Mouse (Mus musculus): ENCODE results near the gene Arsb.

Arsb gene

DNA sequence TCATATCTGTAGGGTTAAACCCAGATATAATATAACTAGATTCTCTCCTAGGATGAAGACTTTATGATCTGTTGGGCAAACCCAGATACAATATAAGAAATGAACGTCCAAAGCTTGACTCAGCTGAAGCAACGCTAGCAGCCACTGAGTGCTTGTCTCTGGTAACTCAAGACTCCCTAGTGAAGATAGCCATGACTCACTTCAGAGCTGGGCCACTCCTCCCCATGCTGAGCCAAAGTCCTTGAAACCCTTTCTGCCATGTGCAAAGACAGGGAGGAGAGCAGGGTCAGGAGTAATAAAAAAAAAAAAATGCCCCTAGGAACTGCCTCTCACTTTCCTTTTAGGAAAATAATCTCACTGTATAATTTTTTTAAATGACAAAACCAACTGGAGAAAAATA lies 68.7 kb downstream of the Arsb start:
- WGBS = 88% methylated on average over 2 of the region's 2 CpGs

DNA sequence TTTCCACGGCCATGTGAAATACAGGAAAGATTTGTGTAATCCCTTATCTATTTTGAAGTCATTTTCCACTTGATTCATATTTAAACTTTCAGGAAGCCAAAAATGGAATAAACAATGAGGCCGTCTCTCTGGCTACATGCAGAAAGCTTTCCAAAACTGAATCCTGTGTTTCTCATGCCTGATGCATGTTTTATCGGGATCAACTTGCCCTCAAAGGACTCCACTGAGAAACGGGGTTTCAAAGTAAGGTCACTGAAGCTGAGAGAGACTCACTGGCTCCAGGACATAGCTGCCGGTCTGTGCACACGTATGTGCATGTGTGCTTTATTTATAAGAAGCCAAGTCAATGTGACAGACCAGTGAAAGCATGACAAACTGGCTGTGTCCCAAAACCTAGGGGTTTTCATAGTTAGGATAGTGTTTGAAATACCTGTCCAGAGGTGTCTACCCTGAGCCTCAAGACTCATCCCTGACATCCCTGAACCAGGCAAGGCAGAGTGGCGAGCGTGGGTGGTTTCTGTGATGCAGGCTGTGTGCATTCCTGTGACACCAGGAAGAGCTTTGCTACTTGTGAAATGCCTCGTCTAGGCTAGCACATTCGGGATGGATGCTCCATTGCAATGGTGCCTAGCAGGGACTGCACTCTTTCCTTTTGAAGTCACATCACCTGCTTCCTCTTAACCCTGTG lies 75.5 kb downstream of the Arsb start:
- 62% methylated on average over 10 of the region's 10 CpGs for WGBS

DNA sequence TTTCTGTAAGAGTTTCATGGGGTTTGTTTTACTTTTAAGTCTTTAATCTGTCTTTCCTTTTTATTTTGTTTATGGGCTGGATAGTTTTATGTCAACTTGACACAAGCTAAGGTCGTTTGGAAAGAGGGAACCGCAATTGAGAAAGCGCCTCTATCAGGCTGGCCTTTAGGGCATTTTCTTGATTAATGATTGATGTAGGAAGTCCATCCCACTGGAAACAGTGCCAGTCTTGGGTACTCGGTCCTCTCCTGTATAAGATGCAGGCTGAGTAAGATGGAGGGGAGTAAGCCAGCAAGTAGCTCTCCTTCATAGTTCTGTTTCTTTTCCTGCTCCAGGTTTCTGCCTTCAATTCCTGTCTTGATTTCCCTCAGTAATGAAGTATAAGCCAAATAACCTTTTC lies 76.2 kb downstream of the Arsb start:
- WGBS = 84% methylated on average over 4 of the region's 4 CpGs

DNA sequence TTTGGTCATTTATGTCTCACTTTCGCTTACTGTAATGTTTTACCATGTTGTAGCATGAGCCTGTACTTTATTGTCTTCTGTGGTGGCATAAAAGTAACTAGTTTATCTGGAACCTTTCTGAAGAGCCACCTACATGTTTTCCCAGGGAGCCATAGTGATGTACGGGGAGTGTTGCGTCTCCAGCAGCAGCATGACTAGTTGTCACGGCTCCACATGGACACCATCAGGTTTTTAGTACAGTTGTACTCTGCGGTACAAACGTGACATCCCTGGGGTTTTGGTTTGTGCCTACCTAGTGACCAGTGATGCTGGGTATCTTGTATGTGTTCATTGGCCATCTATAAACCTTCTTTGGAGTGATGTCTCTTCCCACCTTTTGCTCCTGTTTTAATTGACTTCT lies 77.2 kb downstream of the Arsb start:
- 76% methylated on average over 6 of the region's 6 CpGs for WGBS

DNA sequence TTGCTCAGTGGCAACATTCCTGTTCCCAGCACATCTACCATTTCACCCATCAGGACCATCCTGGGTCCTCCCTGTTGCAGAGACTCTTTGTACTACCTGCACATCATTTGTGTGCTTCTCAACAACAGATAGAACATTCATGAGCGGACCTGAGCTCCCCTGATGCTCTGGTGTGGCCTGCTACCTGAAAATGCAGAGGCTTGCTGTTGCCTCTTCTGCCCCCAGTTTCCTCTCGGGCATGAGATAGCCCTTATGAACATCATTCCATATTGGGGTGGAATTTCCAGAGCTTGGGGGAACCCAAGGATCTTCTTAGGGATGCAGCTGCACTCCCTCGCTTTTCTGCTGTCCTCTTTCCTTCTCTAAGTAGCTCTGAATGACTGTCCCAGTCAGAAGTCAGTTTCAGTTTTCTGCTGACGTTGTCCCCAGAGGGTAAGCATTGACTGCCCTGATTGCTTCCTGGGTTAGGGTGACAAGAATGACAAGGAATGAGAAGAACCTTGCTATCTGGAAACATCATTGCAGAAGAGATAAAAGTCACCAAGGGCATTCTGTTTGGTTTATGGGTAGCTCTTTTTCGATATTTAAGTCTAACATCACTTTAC lies 78.4 kb downstream of the Arsb start:
- 87% methylated on average over 5 of the region's 5 CpGs for WGBS

DNA sequence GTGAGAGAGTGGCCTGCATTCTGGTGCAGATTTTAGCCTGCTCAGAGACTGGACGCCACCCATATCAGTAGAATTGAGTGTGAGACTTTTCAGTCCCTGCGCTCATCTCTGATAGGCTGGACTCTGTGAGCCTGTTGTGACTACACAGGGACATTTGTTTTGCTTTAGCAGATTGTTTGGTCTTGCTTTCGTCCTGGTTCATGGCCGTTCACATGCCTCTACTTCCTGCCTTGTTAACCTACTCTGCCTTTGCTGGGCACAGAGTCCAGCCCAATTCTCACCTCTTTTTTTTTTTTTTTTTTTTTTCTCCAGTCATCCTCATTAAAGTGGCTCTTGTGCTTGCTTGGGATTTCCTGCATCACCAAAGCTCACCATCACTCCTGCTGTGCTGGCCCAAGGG lies 79.2 kb downstream of the Arsb start:
- WGBS = 69% methylated on average over 4 of the region's 4 CpGs

GRCm38 (mm10) chr13:93852419-93853138 lies 81.1 kb downstream of the Arsb start:
- 85% methylated on average over 14 of the region's 14 CpGs for WGBS

DNA sequence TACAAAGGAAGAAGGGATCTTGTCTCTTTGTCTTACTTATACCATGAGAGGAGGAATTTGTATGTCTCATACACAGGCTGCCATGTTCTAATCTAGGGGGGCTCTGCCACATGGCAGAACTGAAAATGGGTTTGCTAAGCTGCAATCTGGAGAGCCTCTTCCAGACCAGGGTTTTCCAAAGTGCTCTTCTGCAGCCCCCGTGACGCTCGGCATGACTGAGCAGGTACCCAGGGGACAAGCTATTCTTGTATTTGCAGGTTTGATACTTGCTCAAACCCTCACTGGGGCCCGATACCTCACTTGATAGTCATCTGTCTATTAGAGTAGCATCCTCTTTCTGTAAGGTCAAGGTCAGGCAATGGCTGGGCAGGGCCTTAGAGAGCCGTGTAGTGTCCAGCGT lies 82.3 kb downstream of the Arsb start:
- WGBS = 89% methylated on average over 6 of the region's 6 CpGs

DNA sequence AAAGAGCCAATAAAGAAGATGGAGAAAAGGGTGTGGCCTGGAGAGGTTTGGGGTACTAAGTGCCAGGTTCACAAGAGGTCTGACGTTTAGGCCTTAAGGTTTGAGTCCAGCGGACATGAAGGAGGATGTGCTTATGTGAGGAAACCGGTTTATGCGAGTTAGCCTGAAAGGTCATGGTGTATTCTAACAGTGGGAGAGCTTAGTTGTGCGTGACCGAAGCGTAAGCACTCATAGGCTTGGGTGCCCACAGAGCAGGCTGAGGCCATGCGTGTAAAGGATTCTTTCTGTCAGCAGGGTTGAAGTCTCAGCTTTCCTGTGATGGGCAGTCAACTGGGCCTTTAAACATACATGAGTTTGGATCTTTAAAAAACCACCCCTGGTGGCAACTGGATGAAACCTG lies 82.9 kb downstream of the Arsb start:
- 94% methylated on average over 8 of the region's 8 CpGs for WGBS

- WGBS = 78% methylated on average over 3 of the region's 3 CpGs
Measured at GRCm38 (mm10) chr13:93854966-93855562, 83.6 kb downstream of the Arsb start.

- 43% methylated on average over 11 of the region's 11 CpGs for WGBS
Measured at GRCm38 (mm10) chr13:93855701-93856183, 84.3 kb downstream of the Arsb start.

DNA sequence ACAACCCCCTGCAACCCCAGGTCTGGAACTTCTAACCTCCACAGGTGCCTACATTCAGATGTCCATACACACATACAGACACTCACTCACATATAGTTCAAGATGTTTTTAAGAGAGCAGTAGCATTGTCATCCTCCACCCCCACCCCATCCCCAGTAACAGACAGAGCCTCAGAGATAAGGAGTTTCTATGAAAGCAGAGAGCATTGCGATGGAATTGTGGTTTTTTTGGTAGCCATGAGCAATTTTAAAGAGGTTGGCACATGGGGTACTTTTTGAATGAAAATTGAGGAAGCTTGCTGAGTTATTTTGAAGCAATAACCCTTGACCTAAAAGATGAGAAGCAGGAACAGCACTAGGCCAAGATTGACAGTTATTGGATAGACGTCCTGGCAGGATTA lies 89.8 kb downstream of the Arsb start:
- WGBS = 84% methylated on average over 2 of the region's 2 CpGs

DNA sequence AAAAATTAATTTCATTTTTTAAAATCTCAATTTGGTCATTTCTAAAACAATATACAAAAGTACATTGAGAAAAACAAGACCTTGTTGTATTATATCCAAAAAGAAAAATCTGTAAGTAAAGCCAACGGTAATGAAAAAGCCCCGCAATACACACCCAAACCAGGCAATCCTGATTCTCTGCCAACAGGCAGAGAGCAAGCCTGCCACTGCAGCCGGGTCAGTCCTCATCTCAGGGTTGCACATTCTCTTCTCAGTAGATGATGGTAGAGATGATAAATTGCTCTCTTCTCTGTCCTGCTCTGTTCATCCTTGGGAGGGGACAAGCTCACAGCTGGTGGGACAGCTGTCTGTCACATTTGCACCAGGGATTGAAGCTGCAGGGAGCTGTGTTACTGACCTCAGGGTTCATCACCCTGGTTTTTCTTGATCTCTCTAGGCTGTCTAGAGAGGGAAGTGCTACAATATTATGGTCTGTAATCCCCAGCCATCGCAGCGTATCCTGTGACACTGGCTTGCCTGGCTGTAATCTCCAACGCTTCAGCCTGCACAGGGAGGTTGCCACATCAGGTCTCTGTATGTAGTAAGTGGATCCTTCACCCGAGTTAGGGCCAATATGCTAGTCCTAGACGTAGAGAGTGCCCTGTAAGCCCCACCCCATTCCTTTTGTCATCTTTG lies 92.8 kb downstream of the Arsb start:
- WGBS = 80% methylated on average over 8 of the region's 8 CpGs

GRCm38 (mm10) chr13:93866638-93867037 lies 95.2 kb downstream of the Arsb start:
- 86% methylated on average over 5 of the region's 5 CpGs for WGBS

DNA sequence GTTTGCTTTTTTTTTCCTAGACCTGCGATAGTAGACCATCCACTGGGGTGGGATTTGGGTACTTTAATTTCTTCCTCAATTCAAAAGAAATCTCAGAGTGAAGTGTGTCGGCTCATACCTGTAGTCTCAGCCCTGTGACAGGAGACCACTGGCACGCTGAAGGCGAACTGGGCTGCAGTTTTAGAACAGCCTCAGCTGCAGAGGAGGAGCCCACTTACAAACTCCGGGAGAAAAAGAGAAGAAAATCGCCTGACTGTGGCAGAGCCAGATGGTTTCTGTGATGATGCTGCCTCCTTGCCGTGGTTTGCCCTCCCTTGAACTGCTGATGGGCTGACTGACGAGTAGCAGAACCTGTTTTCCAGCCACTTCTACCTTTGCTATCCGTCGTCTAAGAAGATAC lies 100.3 kb downstream of the Arsb start:
- WGBS = 59% methylated on average over 10 of the region's 10 CpGs

DNA sequence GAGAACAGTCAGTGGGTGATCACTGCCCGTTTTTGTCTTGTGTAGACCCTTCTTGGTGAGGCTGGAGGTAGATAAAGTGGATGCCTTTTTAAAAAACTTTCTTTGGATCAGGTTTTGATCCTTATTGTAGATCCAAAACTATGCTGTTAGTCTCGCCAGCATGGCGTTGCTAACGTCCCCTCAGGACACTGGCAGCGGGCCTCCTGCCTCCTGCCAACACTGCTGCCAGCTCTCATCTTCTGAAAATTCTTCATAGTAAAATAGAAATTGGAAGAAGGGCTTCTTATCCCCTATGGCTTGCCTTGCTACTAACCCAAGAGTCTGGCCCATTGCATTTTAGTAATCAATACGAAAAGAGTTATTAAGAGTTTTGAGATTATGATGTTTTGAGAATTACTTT lies 101.2 kb downstream of the Arsb start:
- 80% methylated on average over 6 of the region's 6 CpGs for WGBS

GRCm38 (mm10) chr13:93877924-93878323 lies 106.5 kb downstream of the Arsb start:
- WGBS = 75% methylated on average over 2 of the region's 2 CpGs

GRCm38 (mm10) chr13:93879426-93879825 lies 108.0 kb downstream of the Arsb start:
- WGBS = 82% methylated on average over 5 of the region's 5 CpGs

- WGBS = 73% methylated on average over 3 of the region's 3 CpGs
Measured at GRCm38 (mm10) chr13:93882132-93882531, 110.7 kb downstream of the Arsb start.

GRCm38 (mm10) chr13:93886999-93887398 lies 115.6 kb downstream of the Arsb start:
- 62% methylated on average over 5 of the region's 5 CpGs for WGBS

GRCm38 (mm10) chr13:93888196-93888595 lies 116.8 kb downstream of the Arsb start:
- 97% methylated on average over 2 of the region's 2 CpGs for WGBS

- WGBS = 75% methylated on average over 3 of the region's 3 CpGs
Measured at GRCm38 (mm10) chr13:93888916-93889315, 117.5 kb downstream of the Arsb start.
